ENCODE assay signal across 21 mouse cellular contexts in the genomic region with DNA sequence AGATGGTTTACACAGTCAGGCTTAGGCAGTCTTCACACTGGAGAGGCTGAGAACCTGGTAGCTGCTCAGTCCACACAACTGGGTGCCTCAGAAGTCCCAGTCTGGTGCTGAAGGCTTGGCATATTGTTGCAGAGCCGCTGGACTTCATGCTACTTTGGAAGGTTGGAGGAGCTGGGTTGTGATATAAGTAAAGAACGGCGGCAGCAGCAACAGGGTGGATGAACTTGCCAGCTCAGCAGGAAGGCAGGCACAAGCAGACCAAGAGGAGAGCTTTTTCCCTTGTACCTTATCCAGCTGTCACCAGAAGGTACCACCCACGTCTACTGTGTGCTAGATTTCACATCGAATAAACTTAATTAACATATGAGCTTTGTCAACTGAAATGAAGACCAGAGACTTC.
DNase-seq lines count a peak whose midpoint lies in the region; ATAC-seq and TF ChIP-seq lines count a peak whose summit lies in the region.
"Had no signal": no experiment of that assay in that cellular context is flagged by ENCODE, and none has a peak within 500 bp of the region (broad histone marks: within the 10 kb centered on the region; RNA-seq: fewer than 3 reads in every experiment).

No protein-coding gene starts in this region.

- ATAC-seq in heart, embryonic 11.5 days (replicated peaks; ENCODE audit: insufficient number of reproducible peaks, low FRiP score, low TSS enrichment): no peak
- ATAC-seq in midbrain, embryonic 11.5 days (ENCODE audit: low FRiP score): no peak
- no peak for ATAC-seq in midbrain, embryonic 15.5 days (replicated peaks)
- ATAC-seq: activated CD4-positive, CD25-positive, alpha-beta regulatory T cell, adult 4 months; CD4-positive, CD25-positive, alpha-beta regulatory T cell, adult 4 months; Patski had no signal

- no peak overlapping the region for H3K4me3 ChIP-seq in heart, embryonic 11.5 days (ENCODE audit: low read depth, low read length)
- no peak overlapping the region for H3K4me3 ChIP-seq in heart, embryonic 10.5 days
- no peak overlapping the region for H3K4me3 ChIP-seq in heart, adult 2 months
- no peak overlapping the region for H3K4me3 ChIP-seq in midbrain, embryonic 11.5 days (ENCODE audit: low read depth, low read length)
- H3K4me3 ChIP-seq in midbrain, embryonic 15.5 days: no peak overlapping the region

- H3K4me2 ChIP-seq in heart, embryonic 11.5 days: no peak overlapping the region
- no peak overlapping the region for H3K4me2 ChIP-seq in midbrain, embryonic 11.5 days
- H3K4me2 ChIP-seq in midbrain, embryonic 15.5 days: no peak overlapping the region

- intact Hi-C loops in heart, adult 2 months (cut with DNase I): no loop called here

- no peaks in the 10 kb centered on the region for H3K9me3 ChIP-seq in heart, embryonic 11.5 days (replicated peaks; ENCODE audit: control insufficient read depth, low read length)
- H3K9me3 ChIP-seq in heart, embryonic 10.5 days: no peaks in the 10 kb centered on the region
- no peaks in the 10 kb centered on the region for H3K9me3 ChIP-seq in midbrain, embryonic 11.5 days (ENCODE audit: control insufficient read depth, low read length)
- H3K9me3 ChIP-seq in midbrain, embryonic 15.5 days: no peaks in the 10 kb centered on the region
- H3K9me3 ChIP-seq: G1E had no signal

- no peaks in the 10 kb centered on the region for H3K4me1 ChIP-seq in heart, embryonic 11.5 days (ENCODE audit: control insufficient read depth, insufficient read depth, low read length)
- H3K4me1 ChIP-seq in heart, embryonic 10.5 days: no peaks in the 10 kb centered on the region
- peaks cover 3% of the 10 kb centered on the region for H3K4me1 ChIP-seq in heart, adult 2 months (ENCODE audit: control insufficient read depth, insufficient read depth, low read length)
- H3K4me1 ChIP-seq in midbrain, embryonic 11.5 days (ENCODE audit: control insufficient read depth, insufficient read depth, low read length): no peaks in the 10 kb centered on the region
- no peaks in the 10 kb centered on the region for H3K4me1 ChIP-seq in midbrain, embryonic 15.5 days

- H3K36me3 ChIP-seq in heart, embryonic 11.5 days (ENCODE audit: control insufficient read depth, insufficient read depth, low read length): no peaks in the 10 kb centered on the region
- H3K36me3 ChIP-seq in heart, embryonic 10.5 days: no peaks in the 10 kb centered on the region
- no peaks in the 10 kb centered on the region for H3K36me3 ChIP-seq in heart, adult 2 months (ENCODE audit: control insufficient read depth, insufficient read depth, low read length)
- no peaks in the 10 kb centered on the region for H3K36me3 ChIP-seq in midbrain, embryonic 11.5 days (ENCODE audit: control insufficient read depth, insufficient read depth, low read length)
- H3K36me3 ChIP-seq in midbrain, embryonic 15.5 days (replicated peaks): no peaks in the 10 kb centered on the region
- H3K36me3 ChIP-seq: G1E had no signal

- peak; percentile 63 for DNase-seq in heart, adult 11 months
- peak; percentile 73 for DNase-seq in heart, embryonic 10.5 days (ENCODE audit: low spot score)
- no peak for DNase-seq in heart, adult 2 months
- peak; percentile 8 for DNase-seq in midbrain, embryonic 11.5 days (ENCODE audit: low spot score, missing footprints)
- DNase-seq: adrenal gland, adult 2 months; adrenal gland, adult 8-10 months; adrenal gland, postnatal 10 days; adrenal gland, postnatal 14 days; adrenal gland, postnatal 25 days; adrenal gland, postnatal 36 days; B cell, adult 2 months; cerebellum, adult 11 months; cerebellum, adult 11-12 months; cerebellum, adult 18-20 months had no signal

- no peak for TF ChIP-seq CTCF in heart, adult 2 months (IDR thresholded peaks at IDR 0.05)

- 84% methylated on average over 5 of the region's 5 CpGs for WGBS in heart, embryonic 11.5 days (ENCODE audit: insufficient replicate concordance)
- WGBS in heart, embryonic 10.5 days: 88% methylated on average over 5 of the region's 5 CpGs
- WGBS in heart, adult 2 months: 88% methylated on average over 5 of the region's 5 CpGs
- 89% methylated on average over 5 of the region's 5 CpGs for WGBS in midbrain, embryonic 11.5 days
- WGBS in midbrain, embryonic 15.5 days: 89% methylated on average over 5 of the region's 5 CpGs

- TF ChIP-seq EP300 in heart, adult 2 months (IDR thresholded peaks at IDR 0.05; ENCODE audit: insufficient read depth, low read depth, low read length): no peak

- no peak overlapping the region for H3K9ac ChIP-seq in heart, embryonic 11.5 days (ENCODE audit: low read depth, low read length)
- H3K9ac ChIP-seq in heart, adult 2 months (ENCODE audit: low read depth, low read length): no peak overlapping the region
- H3K9ac ChIP-seq in midbrain, embryonic 11.5 days (ENCODE audit: low read length): no peak overlapping the region
- H3K9ac ChIP-seq in midbrain, embryonic 15.5 days: no peak overlapping the region

- no peaks in the 10 kb centered on the region; the same call in 1 of the 2 replicates for H3K79me2 ChIP-seq in heart, adult 2 months (replicated peaks; ENCODE audit: control insufficient read depth, insufficient read depth, low read length)

- no peaks in the 10 kb centered on the region for H3K27me3 ChIP-seq in heart, embryonic 11.5 days (ENCODE audit: control insufficient read depth, insufficient read depth, low read length)
- no peaks in the 10 kb centered on the region for H3K27me3 ChIP-seq in heart, embryonic 10.5 days (ENCODE audit: insufficient read depth, poor library complexity, severe bottlenecking)
- H3K27me3 ChIP-seq in heart, adult 2 months (ENCODE audit: control insufficient read depth, insufficient read depth, low read length): no peaks in the 10 kb centered on the region
- no peaks in the 10 kb centered on the region for H3K27me3 ChIP-seq in midbrain, embryonic 11.5 days (ENCODE audit: control insufficient read depth, insufficient read depth, low read length)
- no peaks in the 10 kb centered on the region for H3K27me3 ChIP-seq in midbrain, embryonic 15.5 days (replicated peaks)
- H3K27me3 ChIP-seq: CH12.LX, Patski had no signal

- H3K27ac ChIP-seq in heart, embryonic 11.5 days (ENCODE audit: low read depth, low read length): no peak overlapping the region
- no peak overlapping the region for H3K27ac ChIP-seq in heart, embryonic 10.5 days
- H3K27ac ChIP-seq in heart, adult 2 months: no peak overlapping the region
- no peak overlapping the region for H3K27ac ChIP-seq in midbrain, embryonic 11.5 days (ENCODE audit: low read depth, low read length)
- H3K27ac ChIP-seq in midbrain, embryonic 15.5 days: no peak overlapping the region

- TF ChIP-seq POLR2A in heart, adult 2 months (IDR thresholded peaks at IDR 0.05; ENCODE audit: insufficient read depth, low read depth, low read length): no peak

Comparison
In these comparisons a context has a peak if more than half of its experiments do, and no peak if none do; other contexts are left out.
1. DNase-seq: peak in heart, adult 11 months (single experiment), heart, embryonic 10.5 days (single experiment) and midbrain, embryonic 11.5 days (single experiment); none in heart, adult 2 months (0 of 2).